Mouse (Mus musculus) c-Kit-positive CD71-positive TER-119-negative erythroid progenitor cells, embryonic 14.5 days (primary cell): ENCODE measurements around the gene Ciao2b.

ENCODE experiments used
- DNase-seq: peaks from one replicate; pipeline ENCODE4 v3.0.0-alpha.2; 2013; ENCODE audit warnings: low read depth

Ciao2b gene

GRCm38 (mm10) chr8:104613119-104613518, 28.6 kb downstream of the Ciao2b start:
- DNase-seq, result no peak

DNA sequence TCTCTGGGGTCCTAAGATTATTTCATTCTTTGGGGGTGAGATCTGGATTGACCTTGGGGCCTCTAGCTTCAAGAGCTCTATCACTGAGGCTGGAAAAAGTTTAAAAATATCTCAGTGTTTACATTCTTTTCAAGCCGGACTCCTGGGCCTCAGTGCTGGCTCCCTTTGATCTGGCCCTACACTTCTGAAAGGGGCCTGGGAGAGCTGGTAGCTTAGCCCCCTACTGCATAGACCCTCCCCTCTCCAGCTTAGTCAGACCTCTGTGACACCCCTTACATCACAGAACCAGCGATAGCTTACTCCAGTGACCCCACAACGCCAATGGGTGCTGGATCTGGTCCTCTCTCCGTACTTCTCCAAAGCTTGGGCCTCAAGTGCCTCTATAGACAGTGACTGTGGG, 30.2 kb downstream of the Ciao2b start:
- no peak for DNase-seq

DNA sequence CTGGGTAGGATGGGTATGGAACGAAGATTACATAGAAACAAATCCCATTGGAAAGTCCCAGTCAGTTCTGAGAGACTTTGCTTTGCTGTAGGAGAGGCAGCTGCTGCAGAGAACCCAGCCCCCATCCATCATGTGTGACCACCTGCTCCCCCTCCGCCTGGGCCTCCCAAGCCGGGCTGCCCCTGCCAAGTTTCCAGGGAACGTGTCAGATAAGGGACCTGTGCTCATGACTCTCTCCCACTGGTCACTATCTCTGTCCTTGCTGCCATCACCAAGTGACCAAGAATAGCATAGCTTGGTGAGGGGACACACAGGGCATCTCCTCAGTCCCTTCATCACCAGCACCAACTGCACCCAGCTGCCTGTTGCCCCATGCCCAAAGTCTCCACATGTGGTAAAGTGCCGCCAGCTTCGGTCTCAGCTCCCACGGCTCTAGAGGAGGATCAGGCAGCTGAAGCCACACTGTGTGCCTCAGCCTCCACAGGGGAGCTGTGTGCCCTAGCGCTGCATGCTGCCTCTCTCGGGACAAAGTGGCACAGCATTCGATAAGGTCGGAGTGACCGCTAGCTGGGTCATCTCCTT, 31.5 kb downstream of the Ciao2b start:
- no peak for DNase-seq

DNA sequence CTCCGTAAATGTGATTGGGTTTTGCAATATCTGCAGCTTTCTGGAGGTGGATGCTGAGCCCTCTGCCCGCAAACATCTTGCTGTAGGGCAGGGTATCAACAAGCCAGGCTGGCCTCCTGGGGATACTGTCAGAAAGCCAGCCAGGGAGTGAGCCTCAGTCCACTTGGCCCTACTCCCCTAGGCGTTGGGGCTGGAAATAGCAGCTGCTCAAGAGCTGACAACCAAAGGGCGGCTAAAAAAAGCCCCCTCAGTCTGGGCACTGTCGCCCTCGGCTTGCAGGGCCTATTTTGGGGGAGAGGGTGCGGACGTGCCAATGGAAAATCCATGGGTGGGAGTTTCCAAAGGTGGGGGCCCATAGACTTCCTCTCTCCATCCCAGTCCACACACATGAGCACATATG, 32.5 kb downstream of the Ciao2b start:
- no peak for DNase-seq

DNA sequence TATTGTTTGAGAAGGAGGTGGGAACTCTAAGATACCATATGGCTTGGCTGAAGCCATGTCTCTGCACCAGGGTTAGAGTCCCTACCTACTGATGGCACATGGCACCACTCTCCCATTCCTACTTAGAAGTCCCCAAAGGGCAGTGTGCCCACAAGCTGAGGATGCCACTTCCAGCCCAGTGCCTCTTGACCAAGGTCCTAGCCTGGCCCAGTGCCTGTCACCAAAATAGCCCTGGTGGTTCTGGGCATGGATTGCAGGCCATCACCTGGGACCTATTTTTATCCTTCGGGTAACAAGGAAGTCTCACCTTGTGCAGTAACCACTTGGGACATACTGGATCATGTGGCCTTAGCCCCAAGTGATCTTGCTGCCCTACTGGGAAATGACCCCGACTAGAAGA, 33.8 kb downstream of the Ciao2b start:
- no peak for DNase-seq

- no peak for DNase-seq
Observed at GRCm38 (mm10) chr8:104606329-104606728, 35.4 kb downstream of the Ciao2b start.

- DNase-seq, result no peak
Observed at GRCm38 (mm10) chr8:104603245-104603593, 38.5 kb downstream of the Ciao2b start.

GRCm38 (mm10) chr8:104602468-104603244, 39.1 kb downstream of the Ciao2b start:
- peak; percentile 72 for DNase-seq

DNA sequence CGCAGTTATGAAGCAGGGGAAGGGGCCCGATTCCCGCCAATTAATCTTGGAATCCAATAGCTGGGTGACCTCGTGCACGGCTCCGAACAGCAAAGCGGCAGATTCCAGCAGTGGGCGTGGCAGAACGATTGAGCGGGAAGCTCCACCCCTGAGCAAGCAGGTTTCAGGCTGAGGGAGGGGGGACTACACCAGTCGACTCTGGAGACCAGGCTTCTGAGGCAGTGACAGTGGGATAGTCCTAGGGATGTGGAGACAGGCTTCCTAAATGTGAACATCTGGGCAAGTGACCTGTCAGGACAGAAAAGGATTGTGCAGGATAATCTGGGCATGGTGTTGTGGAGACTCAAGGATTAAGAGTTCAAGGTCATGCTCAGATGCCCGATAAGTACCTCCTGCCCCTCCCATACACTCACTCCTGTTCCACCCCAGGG, 39.8 kb downstream of the Ciao2b start:
- DNase-seq, result no peak

- DNase-seq, result no peak
Observed at GRCm38 (mm10) chr8:104601386-104601785, 40.4 kb downstream of the Ciao2b start.

DNA sequence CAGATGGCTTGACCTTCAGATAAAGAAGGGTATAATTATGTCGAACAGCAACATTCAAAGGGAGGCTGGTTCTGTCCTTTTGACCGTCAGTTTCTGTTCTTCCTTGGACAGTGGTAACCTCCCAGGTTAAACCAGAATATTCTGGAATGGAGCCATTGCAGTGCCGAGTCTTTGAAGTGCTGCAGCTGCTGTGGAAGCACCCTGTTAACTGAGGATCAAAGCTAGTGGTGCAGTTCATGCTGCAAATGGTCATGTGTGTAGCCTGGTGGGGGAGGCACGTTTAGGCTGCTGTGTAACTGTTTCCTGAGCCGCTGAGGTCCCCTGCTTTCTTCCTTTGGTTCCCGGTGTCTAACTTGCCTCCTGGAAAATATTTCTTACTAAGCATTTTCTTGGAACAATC, 43.3 kb downstream of the Ciao2b start:
- DNase-seq, result no peak

DNA sequence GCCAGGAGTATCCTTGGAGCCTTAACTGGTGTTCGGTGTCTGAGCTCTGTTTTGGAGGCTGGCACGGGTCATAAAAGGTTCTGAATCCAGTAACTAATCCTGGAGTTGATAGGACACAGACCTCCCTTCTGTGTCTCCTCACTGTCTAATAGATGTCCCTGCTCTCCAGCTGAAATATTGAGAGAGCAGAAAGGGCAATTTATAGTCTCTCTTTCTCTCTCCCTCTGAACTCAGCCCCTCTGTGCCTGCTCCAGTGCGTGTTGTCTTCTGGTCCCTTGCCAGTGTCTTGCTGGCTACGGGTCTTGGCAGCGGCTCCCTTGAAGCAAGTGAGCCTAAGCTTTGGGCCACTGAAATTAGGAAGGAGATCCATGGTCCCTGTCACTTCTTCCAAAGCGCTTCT, 44.1 kb downstream of the Ciao2b start:
- DNase-seq, result no peak

- DNase-seq, result no peak
Observed at GRCm38 (mm10) chr8:104595773-104596536, 45.8 kb downstream of the Ciao2b start.

DNA sequence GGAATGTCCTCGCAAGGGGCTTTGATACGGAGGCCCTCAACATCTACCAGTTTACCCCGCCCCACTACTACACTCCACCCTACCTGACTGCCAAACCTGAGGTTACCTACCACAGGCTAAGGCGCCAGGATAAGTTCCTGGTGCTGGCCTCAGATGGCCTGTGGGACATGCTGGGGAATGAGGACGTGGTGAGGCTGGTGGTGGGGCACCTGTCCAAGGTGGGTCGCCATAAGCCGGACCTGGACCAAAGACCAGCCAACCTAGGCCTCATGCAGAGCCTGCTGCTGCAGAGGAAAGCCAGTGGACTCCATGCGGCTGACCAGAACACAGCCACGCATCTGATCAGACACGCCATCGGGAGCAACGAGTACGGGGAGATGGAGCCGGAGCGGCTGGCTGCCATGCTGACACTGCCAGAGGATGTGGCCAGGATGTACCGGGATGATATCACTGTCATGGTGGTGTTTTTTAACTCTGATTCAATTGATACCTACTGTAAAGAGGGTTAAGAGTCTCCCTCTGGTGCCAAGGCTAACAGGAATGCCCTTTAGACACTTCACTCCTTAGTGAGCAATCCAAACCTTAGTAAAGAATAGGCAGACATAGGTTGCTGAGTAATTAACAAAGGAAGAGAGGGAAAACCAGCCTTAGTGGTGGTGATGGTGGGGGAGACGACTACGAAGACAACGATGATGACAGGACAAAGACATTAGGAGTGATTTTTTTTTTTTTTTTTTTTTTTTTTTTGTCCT, 47.0 kb downstream of the Ciao2b start:
- no peak for DNase-seq

GRCm38 (mm10) chr8:104593536-104594325, 48.0 kb downstream of the Ciao2b start:
- no peak for DNase-seq

GRCm38 (mm10) chr8:104592566-104592965, 49.2 kb downstream of the Ciao2b start:
- no peak for DNase-seq

- DNase-seq, result no peak
Observed at GRCm38 (mm10) chr8:104591856-104592255, 49.9 kb downstream of the Ciao2b start.

DNA sequence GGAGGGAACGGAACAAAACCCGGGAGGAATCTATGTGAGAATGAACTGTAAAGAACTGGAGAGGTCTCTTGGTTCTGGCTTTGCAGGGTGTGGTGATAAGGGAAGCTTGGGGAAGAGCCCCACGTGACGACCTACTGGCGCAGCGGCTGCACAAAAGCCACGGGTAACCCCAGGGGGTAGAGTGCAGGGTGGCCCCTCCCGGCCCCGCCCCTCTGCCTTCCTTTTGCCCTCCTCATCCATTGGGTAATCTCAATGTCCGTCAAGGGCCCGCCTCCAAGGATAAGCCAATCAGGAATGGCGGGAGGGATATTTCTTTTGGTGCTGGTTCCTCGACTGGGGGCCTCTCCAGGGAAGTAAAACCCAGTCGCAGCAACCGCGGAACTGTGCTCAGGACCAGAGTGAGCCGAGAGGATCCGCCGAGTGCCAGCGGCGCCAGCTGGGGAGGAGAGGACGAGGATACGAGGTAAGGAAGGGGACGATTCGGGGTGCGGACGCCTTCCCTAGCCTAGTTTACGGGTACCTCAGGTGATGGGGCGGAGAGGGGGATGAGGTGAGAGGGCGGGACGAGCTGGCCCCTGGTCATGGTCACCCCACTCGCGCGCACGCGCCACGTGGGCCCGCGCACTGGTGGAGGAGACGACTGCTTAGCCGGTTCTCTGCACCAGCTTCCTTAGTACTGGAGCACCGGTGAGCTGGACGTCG, 50.5 kb downstream of the Ciao2b start, which contains the start of gene Pdp2:
Gene Pdp2 (plus strand): TSS at position 319 of the 702 bp plus-strand sequence.
- DNase-seq, result peak; percentile 93

DNA sequence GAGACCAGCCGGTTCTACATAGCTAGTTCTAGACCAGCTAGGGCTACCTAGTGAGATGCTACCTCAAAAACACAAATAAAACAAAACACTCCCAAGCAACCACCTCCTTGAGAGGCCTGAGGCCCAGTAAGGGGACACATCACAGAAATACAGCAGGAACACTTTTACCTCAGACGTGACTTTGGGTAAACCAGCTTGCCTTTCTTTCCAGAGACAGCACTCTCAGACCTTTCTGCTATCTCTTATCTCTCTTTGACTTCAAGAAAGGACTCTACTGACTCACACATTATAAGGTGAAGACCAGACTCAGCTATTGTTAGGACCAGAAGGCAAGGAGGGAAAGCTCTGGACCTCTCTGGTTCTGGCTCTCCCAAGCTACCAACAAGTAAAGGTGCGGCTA, 51.5 kb downstream of the Ciao2b start:
- no peak for DNase-seq
